Mouse (Mus musculus): ENCODE results near the gene Dcst2. TPM values are rescaled to one million over a fixed set of nuclear protein-coding genes. Genes with fewer than 3 reads are reported as not detected.

The Dcst2 gene
- polyA plus RNA-seq, 1 experiment from 2014 or later, result 0.34 TPM

DNA sequence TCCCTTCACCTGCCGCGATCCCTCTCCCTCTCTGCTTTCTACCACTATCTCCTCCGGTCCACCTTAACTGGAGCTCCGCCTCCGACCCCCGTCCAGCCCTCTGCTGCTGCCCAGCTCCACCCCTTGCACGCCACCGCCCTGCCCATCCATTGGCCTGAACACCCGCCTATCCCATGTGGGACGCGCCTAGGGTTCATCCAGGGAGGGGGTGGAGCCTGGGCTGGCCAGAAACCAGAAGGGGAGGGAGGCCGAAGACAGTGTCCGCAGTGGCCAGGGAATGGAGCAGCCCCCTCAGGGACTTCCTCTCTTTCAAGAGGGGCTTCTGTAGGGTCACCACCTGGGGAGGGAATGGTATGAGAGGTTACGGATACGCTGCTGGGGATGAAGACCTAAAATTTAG, 31.8 kb downstream of the Dcst2 start:
- peak overlapping the region; percentile 75 for H3K27ac ChIP-seq
- peak; percentile 91 for ATAC-seq (ENCODE audit: low FRiP score, low read depth)
- no peaks in the 10 kb centered on the region for H3K36me3 ChIP-seq
- peaks cover 56% of the 10 kb centered on the region for H3K4me1 ChIP-seq
- no peaks in the 10 kb centered on the region for H3K9me3 ChIP-seq
- H3K9ac ChIP-seq, result peak overlapping the region; percentile 68
- under 1% methylated on average over 15 of the region's 15 CpGs for WGBS
- H3K4me3 ChIP-seq, result peak overlapping the region; percentile 59
- peak overlapping the region; percentile 98 for H3K4me2 ChIP-seq (replicated peaks)
- H3K27me3 ChIP-seq, result peaks cover 24% of the 10 kb centered on the region

DNA sequence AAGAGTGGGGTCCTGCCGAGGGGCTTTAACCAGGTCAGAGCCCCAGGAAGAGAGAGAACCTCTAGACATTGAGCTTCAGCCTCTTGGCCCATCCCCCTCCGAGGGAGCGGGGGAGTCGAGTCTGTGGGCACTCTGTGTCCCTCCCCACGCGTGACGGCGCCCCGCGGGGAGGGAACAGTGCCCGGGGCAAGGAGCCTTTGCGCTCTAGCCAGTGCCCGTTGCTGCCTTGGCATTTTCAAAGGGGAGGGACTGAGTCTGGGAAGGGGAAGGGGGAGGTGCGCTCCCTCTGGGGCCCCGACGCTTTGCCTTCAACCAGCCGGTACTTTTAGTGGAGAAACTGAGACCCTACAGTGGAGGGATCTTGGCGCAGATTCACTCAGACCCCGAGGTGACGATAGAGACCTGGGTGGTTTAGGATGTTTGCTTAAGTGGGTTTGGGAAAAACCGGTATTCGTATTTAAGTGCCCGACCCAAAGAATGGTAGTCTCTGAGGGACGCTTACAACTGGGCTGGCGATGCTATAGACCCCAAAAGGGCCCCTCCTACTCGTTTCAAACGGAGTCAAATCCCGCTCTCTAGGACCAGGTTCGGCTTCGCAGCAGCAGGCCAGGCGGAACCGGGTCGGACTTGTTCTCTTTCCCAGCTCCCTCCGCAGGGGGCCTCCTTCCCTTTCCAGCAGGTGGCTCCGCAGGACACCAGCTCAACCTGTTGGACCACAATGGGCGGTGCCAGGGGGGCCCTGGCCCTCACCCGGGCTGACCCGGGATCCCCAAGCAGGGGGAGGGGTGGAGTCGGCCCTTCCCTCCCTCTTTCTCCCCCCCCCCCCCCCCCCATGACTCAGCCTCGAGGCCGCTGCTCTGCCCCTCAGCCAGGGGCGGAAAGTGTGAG, 32.5 kb downstream of the Dcst2 start, which contains the start of gene Zbtb7b:
Gene Zbtb7b (minus strand): TSS at position 771 of the 888 bp plus-strand sequence.
- no peaks in the 10 kb centered on the region for H3K9me3 ChIP-seq
- H3K4me2 ChIP-seq (replicated peaks), result peak within 1 kb of the TSS; percentile 98
- H3K36me3 ChIP-seq, result no peaks in the 10 kb centered on the region
- WGBS, result under 1% methylated on average over 42 of the region's 42 CpGs
- peaks cover 24% of the 10 kb centered on the region for H3K27me3 ChIP-seq
- peak within 1 kb of the TSS; percentile 59 for H3K4me3 ChIP-seq
- peak; percentile 21 for ATAC-seq (ENCODE audit: low FRiP score, low read depth)
- H3K27ac ChIP-seq, result peak within 1 kb of the TSS; percentile 80
- H3K4me1 ChIP-seq, result peaks cover 56% of the 10 kb centered on the region
- H3K9ac ChIP-seq, result peak within 1 kb of the TSS; percentile 68

- Histone ChIP-seq H3K9me3 (no peaks in the 10 kb centered on the region), H3K27ac (peak overlapping the region; percentile 80), H3K27me3 (peaks cover 24% of the 10 kb centered on the region), H3K4me2 (replicated peaks) (peak overlapping the region; percentile 98), H3K9ac (peak overlapping the region; percentile 68), H3K36me3 (no peaks in the 10 kb centered on the region), H3K4me1 (peaks cover 56% of the 10 kb centered on the region), H3K4me3 (peak overlapping the region; percentile 59)
- WGBS, result under 1% methylated on average over 12 of the region's 12 CpGs
- ATAC-seq (ENCODE audit: low FRiP score, low read depth), result peak; percentile 9; the same call in 1 of the 2 replicates
Observed at GRCm38 (mm10) chr3:89394894-89395256, 33.1 kb downstream of the Dcst2 start.

DNA sequence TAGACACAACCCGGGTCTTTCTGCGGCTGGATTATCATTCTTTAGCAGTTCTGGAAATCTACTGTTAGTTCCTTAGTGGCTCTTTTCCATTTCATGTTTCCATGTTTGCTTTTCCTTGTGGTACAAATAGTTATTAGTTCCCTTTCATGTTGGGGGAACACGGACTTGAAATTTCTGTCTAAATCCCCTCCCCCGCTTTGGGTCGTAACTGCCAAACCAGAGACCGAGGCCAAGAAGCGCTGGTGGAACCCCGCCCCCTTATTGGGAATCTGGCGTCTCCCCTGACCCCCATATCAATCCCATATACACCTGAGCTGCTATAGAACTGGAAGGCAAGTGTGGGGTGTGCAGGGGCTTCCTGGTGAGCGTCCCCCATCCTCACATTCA, 33.6 kb downstream of the Dcst2 start:
- WGBS, result 1% methylated on average over 10 of the region's 10 CpGs

GRCm38 (mm10) chr3:89395806-89396653, 34.3 kb downstream of the Dcst2 start:
- under 1% methylated on average over 39 of the region's 44 CpGs for WGBS
- H3K27me3 ChIP-seq, result peaks cover 19% of the 10 kb centered on the region
- no peaks in the 10 kb centered on the region for H3K9me3 ChIP-seq
- H3K4me3 ChIP-seq, result peak overlapping the region; percentile 59
- H3K36me3 ChIP-seq, result no peaks in the 10 kb centered on the region
- H3K4me1 ChIP-seq, result peaks cover 51% of the 10 kb centered on the region
- peak overlapping the region; percentile 68 for H3K9ac ChIP-seq
- peak overlapping the region; percentile 98 for H3K4me2 ChIP-seq (replicated peaks)
- peak overlapping the region; percentile 80 for H3K27ac ChIP-seq
- peak; percentile 31; the same call in 1 of the 2 replicates for ATAC-seq (ENCODE audit: low FRiP score, low read depth)

More for the DNA sequence above, 33.6 kb downstream of the Dcst2 start:
- peak overlapping the region; percentile 59 for H3K4me3 ChIP-seq
- peaks cover 56% of the 10 kb centered on the region for H3K4me1 ChIP-seq
- H3K27ac ChIP-seq, result peak overlapping the region; percentile 80
- H3K27me3 ChIP-seq, result peaks cover 24% of the 10 kb centered on the region
- H3K4me2 ChIP-seq (replicated peaks), result peak overlapping the region; percentile 98
- no peaks in the 10 kb centered on the region for H3K9me3 ChIP-seq
- ATAC-seq (ENCODE audit: low FRiP score, low read depth), result no peak
- H3K9ac ChIP-seq, result peak overlapping the region; percentile 68
- no peaks in the 10 kb centered on the region for H3K36me3 ChIP-seq

DNA sequence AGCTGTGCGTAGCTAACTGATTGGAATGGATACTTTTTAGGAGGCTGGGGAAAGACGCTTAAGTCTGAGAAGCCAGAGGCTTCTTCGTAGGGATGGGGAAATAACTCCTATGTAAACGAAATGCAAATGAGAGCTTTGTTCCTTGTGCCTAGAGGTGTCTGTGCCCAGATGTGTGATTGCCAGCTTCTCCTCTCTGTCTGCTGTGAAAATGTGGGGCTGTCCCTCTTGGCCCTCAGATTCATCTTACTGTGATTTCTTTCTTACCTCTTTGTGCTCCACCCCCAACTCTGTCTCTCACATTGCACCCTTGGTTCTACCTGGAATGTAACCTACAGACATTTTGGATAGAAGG, 34.9 kb downstream of the Dcst2 start:
- H3K9ac ChIP-seq, result peak overlapping the region; percentile 68

GRCm38 (mm10) chr3:89401329-89401728, 39.6 kb downstream of the Dcst2 start:
- Histone ChIP-seq H3K4me2 (replicated peaks) (no peak overlapping the region), H3K4me3 (no peak overlapping the region), H3K36me3 (peaks cover 41% of the 10 kb centered on the region), H3K9me3 (no peaks in the 10 kb centered on the region), H3K27me3 (no peaks in the 10 kb centered on the region), H3K9ac (no peak overlapping the region), H3K4me1 (peaks cover 7% of the 10 kb centered on the region), H3K27ac (no peak overlapping the region)
- WGBS, result 93% methylated on average over 7 of the region's 7 CpGs
- ATAC-seq (ENCODE audit: low FRiP score, low read depth), result no peak

More for the DNA sequence above, 34.9 kb downstream of the Dcst2 start:
- Histone ChIP-seq H3K4me3 (peak overlapping the region; percentile 59), H3K36me3 (peaks cover 3% of the 10 kb centered on the region; the same call in 1 of the 2 replicates), H3K27ac (peak overlapping the region; percentile 80), H3K4me2 (replicated peaks) (peak overlapping the region; percentile 98), H3K4me1 (peaks cover 45% of the 10 kb centered on the region), H3K27me3 (peaks cover 13% of the 10 kb centered on the region), H3K9me3 (no peaks in the 10 kb centered on the region)
- WGBS, result 0% methylated on average over 4 of the region's 4 CpGs
- ATAC-seq (ENCODE audit: low FRiP score, low read depth), result no peak

DNA sequence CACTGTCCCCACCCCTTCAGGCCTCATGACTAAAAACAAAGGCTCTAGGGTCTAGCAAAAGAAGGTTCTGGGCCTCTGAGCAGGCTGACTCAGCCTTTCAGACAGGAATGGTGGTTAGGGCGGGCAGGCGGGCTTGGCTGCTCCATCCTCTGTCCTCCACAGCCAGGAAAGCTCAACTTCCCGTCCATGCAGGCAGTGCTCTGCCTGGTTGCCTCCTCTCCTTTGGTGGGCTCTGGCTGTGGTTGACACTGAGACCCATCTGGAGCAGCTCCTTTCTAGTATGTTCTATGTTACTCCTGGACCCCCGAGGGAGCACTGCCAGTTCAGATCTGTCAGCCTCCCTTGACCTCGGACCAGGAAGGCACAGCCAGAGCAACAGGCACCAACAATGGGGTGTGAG, 40.9 kb downstream of the Dcst2 start, which contains the start of gene Lenep:
Gene Lenep (minus strand): TSS at position 101 of the 400 bp plus-strand sequence.
- no peaks in the 10 kb centered on the region for H3K4me1 ChIP-seq
- 0 out of 2 replicates have a peak within 1 kb of the TSS, but pooled peaks have one; percentile 8 for H3K9ac ChIP-seq
- no peak for ATAC-seq (ENCODE audit: low FRiP score, low read depth)
- no peak within 1 kb of the TSS for H3K4me3 ChIP-seq
- 78% methylated on average over 5 of the region's 5 CpGs for WGBS
- H3K4me2 ChIP-seq (replicated peaks), result no peak within 1 kb of the TSS
- H3K36me3 ChIP-seq, result peaks cover 50% of the 10 kb centered on the region
- H3K27ac ChIP-seq, result no peak within 1 kb of the TSS
- no peaks in the 10 kb centered on the region for H3K27me3 ChIP-seq
- H3K9me3 ChIP-seq, result no peaks in the 10 kb centered on the region

DNA sequence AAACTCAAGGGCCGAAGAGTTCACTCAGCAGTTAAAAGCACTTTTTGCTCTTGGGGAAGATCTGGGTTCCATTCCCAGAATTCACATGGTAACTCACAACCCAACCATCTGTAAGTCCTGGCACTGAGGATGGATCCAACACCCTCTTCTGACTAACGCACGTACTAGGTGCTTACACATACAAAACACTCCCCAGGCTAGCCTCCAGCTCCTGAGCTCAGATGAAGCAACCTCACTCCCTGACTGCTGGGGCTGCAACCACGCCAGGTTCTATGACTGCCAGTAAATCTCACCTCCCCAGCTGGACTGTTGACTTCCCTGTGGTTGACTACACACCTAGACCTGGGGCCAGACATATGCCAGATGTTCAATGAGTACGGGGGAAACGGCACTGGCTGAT, 45.1 kb downstream of the Dcst2 start:
- 85% methylated on average over 6 of the region's 6 CpGs for WGBS
- Histone ChIP-seq H3K27ac (no peak overlapping the region), H3K27me3 (no peaks in the 10 kb centered on the region), H3K4me3 (no peak overlapping the region), H3K36me3 (peaks cover 59% of the 10 kb centered on the region), H3K4me1 (peaks cover 8% of the 10 kb centered on the region), H3K9ac (no peak overlapping the region), H3K9me3 (no peaks in the 10 kb centered on the region), H3K4me2 (replicated peaks) (no peak overlapping the region)
- no peak for ATAC-seq (ENCODE audit: low FRiP score, low read depth)

DNA sequence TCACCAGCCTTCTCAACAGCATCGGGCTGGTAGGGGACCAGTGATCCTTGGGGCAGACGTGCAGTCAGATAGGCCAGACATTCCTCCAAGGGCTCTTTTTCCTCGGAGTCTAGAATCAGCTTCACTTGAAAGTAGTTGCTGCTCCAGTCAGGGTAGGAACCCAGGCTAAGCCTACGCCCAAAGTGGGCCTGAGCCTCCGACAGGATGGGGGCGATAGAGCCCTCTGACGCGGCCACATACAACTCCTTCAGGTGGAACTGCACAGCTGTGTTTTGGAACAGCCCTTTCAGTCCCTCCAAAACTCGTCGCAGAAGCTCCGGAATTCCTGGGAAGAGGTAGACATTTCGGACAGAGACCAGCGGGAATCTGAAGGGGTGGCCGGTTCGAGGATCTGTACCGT, 46.7 kb downstream of the Dcst2 start:
- H3K4me2 ChIP-seq (replicated peaks), result no peak overlapping the region
- no peak overlapping the region for H3K4me3 ChIP-seq
- 60% methylated on average over 16 of the region's 16 CpGs for WGBS
- ATAC-seq (ENCODE audit: low FRiP score, low read depth), result no peak
- peaks cover 8% of the 10 kb centered on the region for H3K4me1 ChIP-seq
- H3K36me3 ChIP-seq, result peaks cover 49% of the 10 kb centered on the region
- no peaks in the 10 kb centered on the region for H3K9me3 ChIP-seq
- no peak overlapping the region for H3K27ac ChIP-seq
- H3K9ac ChIP-seq, result no peak overlapping the region
- no peaks in the 10 kb centered on the region for H3K27me3 ChIP-seq

DNA sequence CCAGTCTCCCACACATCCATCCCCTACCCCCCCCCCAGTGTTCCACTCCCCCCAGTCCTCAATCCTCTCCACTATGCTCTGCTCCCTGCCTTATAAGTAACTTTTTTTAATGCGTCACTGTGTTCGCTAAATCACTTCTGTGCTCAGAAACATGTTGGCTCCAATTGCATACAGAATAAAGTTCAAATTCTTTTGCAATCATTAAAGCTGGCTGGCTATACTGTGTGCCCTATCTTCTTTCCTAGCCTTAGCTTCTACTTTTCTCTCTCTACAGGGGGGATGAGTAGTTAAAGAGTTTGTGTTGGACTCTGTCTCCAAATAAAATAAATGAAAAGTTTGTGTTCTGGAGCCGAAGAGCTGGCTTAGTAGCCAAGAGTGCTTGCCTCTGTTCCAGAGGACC, 47.9 kb downstream of the Dcst2 start:
- no peak overlapping the region for H3K4me2 ChIP-seq (replicated peaks)
- no peaks in the 10 kb centered on the region for H3K9me3 ChIP-seq
- no peak overlapping the region for H3K27ac ChIP-seq
- no peak overlapping the region for H3K9ac ChIP-seq
- 92% methylated on average over 3 of the region's 3 CpGs for WGBS
- H3K36me3 ChIP-seq, result peaks cover 52% of the 10 kb centered on the region
- H3K4me1 ChIP-seq, result peaks cover 8% of the 10 kb centered on the region
- H3K27me3 ChIP-seq, result no peaks in the 10 kb centered on the region
- no peak for ATAC-seq (ENCODE audit: low FRiP score, low read depth)
- no peak overlapping the region for H3K4me3 ChIP-seq

- no peak overlapping the region for H3K27ac ChIP-seq
Observed at GRCm38 (mm10) chr3:89410864-89411263, 49.1 kb downstream of the Dcst2 start.

More at GRCm38 (mm10) chr3:89410864-89411263, 49.1 kb downstream of the Dcst2 start:
- no peaks in the 10 kb centered on the region for H3K9me3 ChIP-seq
- WGBS, result 82% methylated on average over 10 of the region's 10 CpGs
- H3K27me3 ChIP-seq, result no peaks in the 10 kb centered on the region
- ATAC-seq (ENCODE audit: low FRiP score, low read depth), result no peak
- H3K4me3 ChIP-seq, result peak overlapping the region; percentile 50
- H3K36me3 ChIP-seq, result peaks cover 56% of the 10 kb centered on the region
- H3K9ac ChIP-seq, result peak overlapping the region; percentile 59
- peaks cover 8% of the 10 kb centered on the region for H3K4me1 ChIP-seq
- peak overlapping the region; percentile 71 for H3K4me2 ChIP-seq (replicated peaks)
